Mouse (Mus musculus): ENCODE data around the gene Tbc1d19. TPM values are rescaled to one million over a fixed set of nuclear protein-coding genes. Genes with fewer than 3 reads are reported as not detected.
A peak's percentile ranks its signal among the peaks of the same experiment; 100 is the strongest.

The Tbc1d19 gene
- polyA plus RNA-seq, 1 experiment from 2014 or later: 70.1 TPM

DNA sequence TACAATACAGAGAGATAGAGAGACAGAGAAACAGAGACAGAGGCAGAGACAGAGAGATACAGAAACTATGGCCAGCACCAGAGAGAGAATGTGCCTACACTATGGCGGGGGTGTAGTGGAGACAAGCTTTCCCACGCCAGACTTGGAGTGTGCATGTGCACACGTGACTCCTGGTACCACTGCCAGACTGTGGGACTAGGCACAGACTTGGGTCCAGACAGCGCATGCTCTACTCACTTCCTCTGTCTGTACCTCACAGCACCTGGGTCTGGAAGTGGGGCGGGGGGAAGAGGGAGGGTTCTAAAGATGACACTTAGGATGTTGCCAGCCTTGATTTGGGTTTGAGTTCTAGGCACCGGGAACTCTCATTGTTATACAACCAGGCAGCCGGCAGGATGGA, 118.5 kb downstream of the Tbc1d19 start:
- DNase-seq (ENCODE audit: low spot score): no peak
- H3K36me3 ChIP-seq (replicated peaks; ENCODE audit: control insufficient read depth, insufficient read depth): no peaks in the 10 kb centered on the region
- H3K4me1 ChIP-seq (replicated peaks; ENCODE audit: control insufficient read depth, insufficient read depth, low read length): no peaks in the 10 kb centered on the region
- H3K9me3 ChIP-seq (ENCODE audit: control insufficient read depth, low read length): no peaks in the 10 kb centered on the region
- 91% methylated on average over 7 of the region's 7 CpGs for WGBS
- H3K4me2 ChIP-seq (replicated peaks): no peak overlapping the region
- ATAC-seq (ENCODE audit: low FRiP score): no peak
- no peak overlapping the region for H3K4me3 ChIP-seq (replicated peaks; ENCODE audit: low read length)
- no peak overlapping the region for H3K27ac ChIP-seq
- no peaks in the 10 kb centered on the region for H3K27me3 ChIP-seq (ENCODE audit: control insufficient read depth, insufficient read depth, low read length)
- H3K9ac ChIP-seq: no peak overlapping the region

DNA sequence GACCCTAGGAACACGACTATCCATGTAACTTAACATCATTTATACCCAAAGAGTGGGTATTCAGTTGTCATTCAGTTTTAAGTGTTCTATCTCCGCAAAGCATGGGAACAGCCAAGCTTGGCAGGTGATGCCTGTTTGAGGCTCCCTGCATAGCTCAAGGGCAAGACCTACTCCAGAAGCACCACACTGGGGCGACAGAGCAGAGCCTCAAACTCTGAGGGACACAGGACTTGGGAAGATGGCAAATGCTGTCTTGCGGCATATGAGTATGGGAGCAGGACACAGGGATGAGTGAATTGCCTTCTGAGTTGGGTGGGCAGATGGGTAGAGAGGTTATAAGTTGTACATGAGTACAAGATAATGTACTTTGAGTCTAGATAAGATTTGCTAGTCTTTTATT, 119.1 kb downstream of the Tbc1d19 start:
- H3K4me1 ChIP-seq (replicated peaks; ENCODE audit: control insufficient read depth, insufficient read depth, low read length): no peaks in the 10 kb centered on the region
- no peak overlapping the region for H3K4me3 ChIP-seq (replicated peaks; ENCODE audit: low read length)
- no peaks in the 10 kb centered on the region for H3K27me3 ChIP-seq (ENCODE audit: control insufficient read depth, insufficient read depth, low read length)
- no peak overlapping the region for H3K4me2 ChIP-seq (replicated peaks)
- H3K9me3 ChIP-seq (ENCODE audit: control insufficient read depth, low read length): no peaks in the 10 kb centered on the region
- no peak overlapping the region for H3K9ac ChIP-seq
- WGBS: 79% methylated on average over 4 of the region's 4 CpGs
- ATAC-seq (ENCODE audit: low FRiP score) (no peak), DNase-seq (ENCODE audit: low spot score) (no peak)
- H3K27ac ChIP-seq: no peak overlapping the region
- H3K36me3 ChIP-seq (replicated peaks; ENCODE audit: control insufficient read depth, insufficient read depth): no peaks in the 10 kb centered on the region

DNA sequence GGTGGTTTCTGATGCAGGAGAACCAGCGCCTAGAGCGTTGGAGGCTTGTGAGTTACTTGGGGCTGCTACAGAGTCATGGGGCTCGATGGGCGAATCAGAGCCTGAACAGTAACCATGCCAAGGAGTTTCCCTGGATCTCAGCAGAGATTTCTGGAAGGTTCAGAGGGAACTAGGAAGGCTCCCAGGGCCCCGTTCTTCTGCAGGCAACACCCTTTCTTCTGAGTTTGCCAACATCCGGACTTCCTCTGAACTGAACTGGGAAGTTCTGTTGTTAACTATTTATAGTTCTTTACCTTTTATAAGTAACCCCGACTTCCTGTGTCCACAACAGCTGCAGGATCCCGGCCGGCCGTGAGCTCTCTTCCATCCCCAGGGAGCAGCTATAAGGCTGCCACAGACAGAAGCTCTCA, 119.8 kb downstream of the Tbc1d19 start:
- ATAC-seq (ENCODE audit: low FRiP score) (no peak), DNase-seq (ENCODE audit: low spot score) (no peak)
- no peaks in the 10 kb centered on the region for H3K36me3 ChIP-seq (replicated peaks; ENCODE audit: control insufficient read depth, insufficient read depth)
- no peaks in the 10 kb centered on the region for H3K4me1 ChIP-seq (replicated peaks; ENCODE audit: control insufficient read depth, insufficient read depth, low read length)
- H3K9me3 ChIP-seq (ENCODE audit: control insufficient read depth, low read length): no peaks in the 10 kb centered on the region
- no peaks in the 10 kb centered on the region for H3K27me3 ChIP-seq (ENCODE audit: control insufficient read depth, insufficient read depth, low read length)
- H3K27ac ChIP-seq: no peak overlapping the region
- WGBS: 86% methylated on average over 10 of the region's 10 CpGs
- no peak overlapping the region for H3K9ac ChIP-seq
- H3K4me2 ChIP-seq (replicated peaks): no peak overlapping the region
- no peak overlapping the region for H3K4me3 ChIP-seq (replicated peaks; ENCODE audit: low read length)

DNA sequence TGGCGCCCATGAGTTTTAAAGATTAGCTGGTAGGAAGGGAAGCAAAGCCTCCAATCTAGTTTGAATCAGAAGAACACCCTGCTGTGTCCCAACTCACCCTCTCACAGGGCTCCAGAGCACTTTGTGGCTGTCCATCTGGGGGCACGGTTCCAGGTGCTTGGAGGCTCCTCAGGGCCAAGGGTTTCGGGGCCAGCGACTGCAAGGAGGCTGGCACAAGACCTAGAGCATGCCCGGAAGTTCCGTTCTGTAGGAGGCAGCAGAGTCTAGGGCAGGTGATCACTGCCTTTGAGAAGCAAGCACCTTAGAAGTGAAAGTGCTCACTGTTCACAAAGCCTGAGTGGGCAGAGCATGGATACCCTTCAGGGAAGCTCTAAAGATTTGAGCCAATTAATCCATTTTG, 120.4 kb downstream of the Tbc1d19 start:
- no peak overlapping the region for H3K27ac ChIP-seq
- ATAC-seq (ENCODE audit: low FRiP score): no peak
- H3K4me3 ChIP-seq (replicated peaks; ENCODE audit: low read length): no peak overlapping the region
- 90% methylated on average over 6 of the region's 6 CpGs for WGBS
- no peaks in the 10 kb centered on the region for H3K36me3 ChIP-seq (replicated peaks; ENCODE audit: control insufficient read depth, insufficient read depth)
- no peak overlapping the region for H3K4me2 ChIP-seq (replicated peaks)
- no peak for DNase-seq (ENCODE audit: low spot score)
- H3K4me1 ChIP-seq (replicated peaks; ENCODE audit: control insufficient read depth, insufficient read depth, low read length): no peaks in the 10 kb centered on the region
- H3K9ac ChIP-seq: no peak overlapping the region
- H3K9me3 ChIP-seq (ENCODE audit: control insufficient read depth, low read length): no peaks in the 10 kb centered on the region
- H3K27me3 ChIP-seq (ENCODE audit: control insufficient read depth, insufficient read depth, low read length): no peaks in the 10 kb centered on the region

DNA sequence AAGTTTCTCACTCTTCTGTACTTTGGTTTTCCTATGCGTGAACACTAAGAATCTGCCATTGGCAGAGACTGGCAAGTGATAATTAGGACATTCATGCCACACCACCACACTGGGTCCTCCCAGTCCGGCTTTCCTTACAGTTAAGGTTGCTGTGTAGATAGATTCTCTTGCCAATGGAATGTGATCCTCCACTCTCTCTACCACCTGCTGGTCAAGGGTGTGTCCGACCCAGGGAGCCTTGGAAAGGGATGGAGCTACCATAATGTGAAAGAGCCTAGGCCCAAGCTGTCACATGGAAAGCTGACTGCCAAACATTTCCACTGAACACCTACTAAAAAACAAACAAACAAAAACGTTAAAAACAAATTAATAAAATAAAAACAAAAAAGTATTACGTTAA, 121.6 kb downstream of the Tbc1d19 start:
- 79% methylated on average over 5 of the region's 5 CpGs for WGBS
- Histone ChIP-seq H3K27ac (no peak overlapping the region), H3K36me3 (replicated peaks; ENCODE audit: control insufficient read depth, insufficient read depth) (no peaks in the 10 kb centered on the region), H3K27me3 (ENCODE audit: control insufficient read depth, insufficient read depth, low read length) (no peaks in the 10 kb centered on the region), H3K4me1 (replicated peaks; ENCODE audit: control insufficient read depth, insufficient read depth, low read length) (no peaks in the 10 kb centered on the region), H3K9me3 (ENCODE audit: control insufficient read depth, low read length) (no peaks in the 10 kb centered on the region), H3K9ac (no peak overlapping the region), H3K4me3 (replicated peaks; ENCODE audit: low read length) (no peak overlapping the region), H3K4me2 (replicated peaks) (no peak overlapping the region)
- ATAC-seq (ENCODE audit: low FRiP score) (no peak), DNase-seq (ENCODE audit: low spot score) (no peak)

DNA sequence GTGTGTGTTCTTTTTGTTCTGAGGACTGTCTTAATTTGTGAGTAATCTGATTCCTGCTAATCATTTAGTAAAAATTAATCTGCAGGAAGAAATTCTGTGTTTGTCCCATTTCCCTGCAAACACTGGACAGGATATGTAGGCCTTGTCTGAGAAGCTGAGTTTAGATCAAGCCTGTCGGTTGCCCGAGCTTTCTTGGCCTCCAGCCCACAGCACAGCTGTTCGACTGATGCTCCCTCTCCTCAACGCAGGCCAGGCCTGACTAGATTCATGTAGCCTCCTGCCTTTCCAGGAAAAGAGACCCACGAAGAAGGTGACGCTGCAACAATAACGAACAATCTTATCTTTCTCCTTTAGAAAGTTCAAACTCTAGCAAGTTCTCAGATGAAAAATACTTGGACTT, 124.2 kb downstream of the Tbc1d19 start:
- DNase-seq (ENCODE audit: low spot score) (peak; percentile 67), ATAC-seq (ENCODE audit: low FRiP score) (no peak)
- no peak overlapping the region for H3K4me3 ChIP-seq (replicated peaks; ENCODE audit: low read length)
- H3K9ac ChIP-seq: no peak overlapping the region
- no peak overlapping the region for H3K4me2 ChIP-seq (replicated peaks)
- 69% methylated on average over 7 of the region's 7 CpGs for WGBS
- H3K27me3 ChIP-seq (ENCODE audit: control insufficient read depth, insufficient read depth, low read length): no peaks in the 10 kb centered on the region
- no peaks in the 10 kb centered on the region for H3K4me1 ChIP-seq (replicated peaks; ENCODE audit: control insufficient read depth, insufficient read depth, low read length)
- H3K36me3 ChIP-seq (replicated peaks; ENCODE audit: control insufficient read depth, insufficient read depth): no peaks in the 10 kb centered on the region
- H3K9me3 ChIP-seq (ENCODE audit: control insufficient read depth, low read length): no peaks in the 10 kb centered on the region
- no peak overlapping the region for H3K27ac ChIP-seq

DNA sequence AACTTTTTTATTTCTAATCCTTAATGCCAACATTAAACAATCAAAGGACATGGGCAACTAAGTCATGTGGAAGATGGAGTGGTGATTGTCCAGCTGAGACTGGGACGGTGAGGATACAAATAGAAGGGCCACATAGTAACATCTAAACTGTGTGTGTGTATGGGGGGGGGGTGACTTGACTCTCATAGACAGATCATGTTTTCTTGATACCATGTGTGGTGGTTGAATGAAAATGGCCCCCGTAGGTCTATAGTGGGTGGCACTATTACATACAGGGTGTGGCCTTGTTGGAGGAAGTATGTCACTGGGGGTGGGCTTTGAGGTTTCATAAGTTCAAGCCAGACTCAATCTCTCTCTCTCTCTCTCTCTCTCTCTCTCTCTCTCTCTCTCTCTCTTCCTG, 124.6 kb downstream of the Tbc1d19 start:
- H3K4me1 ChIP-seq (replicated peaks; ENCODE audit: control insufficient read depth, insufficient read depth, low read length): no peaks in the 10 kb centered on the region
- H3K27me3 ChIP-seq (ENCODE audit: control insufficient read depth, insufficient read depth, low read length): no peaks in the 10 kb centered on the region
- no peak overlapping the region for H3K27ac ChIP-seq
- DNase-seq (ENCODE audit: low spot score) (no peak), ATAC-seq (ENCODE audit: low FRiP score) (no peak)
- H3K36me3 ChIP-seq (replicated peaks; ENCODE audit: control insufficient read depth, insufficient read depth): no peaks in the 10 kb centered on the region
- no peak overlapping the region for H3K4me3 ChIP-seq (replicated peaks; ENCODE audit: low read length)
- H3K9me3 ChIP-seq (ENCODE audit: control insufficient read depth, low read length): no peaks in the 10 kb centered on the region
- H3K4me2 ChIP-seq (replicated peaks): no peak overlapping the region
- no peak overlapping the region for H3K9ac ChIP-seq
- 94% methylated on average over 2 of the region's 2 CpGs for WGBS

DNA sequence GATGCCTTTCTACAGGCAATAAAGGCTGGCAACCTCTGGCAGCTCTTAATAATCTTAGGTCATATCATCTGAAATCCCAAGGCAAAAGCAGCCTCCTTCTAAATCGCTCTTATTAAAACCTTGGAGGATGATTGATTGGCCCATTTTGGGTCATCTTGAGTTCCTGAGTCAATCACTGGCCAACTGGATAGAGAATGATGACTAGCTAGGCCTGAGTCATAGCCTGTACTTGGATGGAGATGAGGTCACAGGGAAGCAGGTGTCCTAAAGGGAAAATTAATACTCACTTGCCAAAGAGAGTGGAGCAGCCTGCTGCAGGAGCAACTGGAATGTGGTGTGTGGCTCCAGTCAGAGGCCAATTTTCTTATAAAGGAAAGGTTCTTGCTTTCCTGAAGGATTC, 125.4 kb downstream of the Tbc1d19 start:
- H3K4me3 ChIP-seq (replicated peaks; ENCODE audit: low read length): no peak overlapping the region
- no peak overlapping the region for H3K9ac ChIP-seq
- H3K9me3 ChIP-seq (ENCODE audit: control insufficient read depth, low read length): no peaks in the 10 kb centered on the region
- no peaks in the 10 kb centered on the region for H3K36me3 ChIP-seq (replicated peaks; ENCODE audit: control insufficient read depth, insufficient read depth)
- DNase-seq (ENCODE audit: low spot score) (no peak), ATAC-seq (ENCODE audit: low FRiP score) (no peak)
- 90% methylated on average over 1 of the region's 1 CpGs for WGBS
- no peaks in the 10 kb centered on the region for H3K4me1 ChIP-seq (replicated peaks; ENCODE audit: control insufficient read depth, insufficient read depth, low read length)
- no peak overlapping the region for H3K27ac ChIP-seq
- H3K27me3 ChIP-seq (ENCODE audit: control insufficient read depth, insufficient read depth, low read length): no peaks in the 10 kb centered on the region
- no peak overlapping the region for H3K4me2 ChIP-seq (replicated peaks)

DNA sequence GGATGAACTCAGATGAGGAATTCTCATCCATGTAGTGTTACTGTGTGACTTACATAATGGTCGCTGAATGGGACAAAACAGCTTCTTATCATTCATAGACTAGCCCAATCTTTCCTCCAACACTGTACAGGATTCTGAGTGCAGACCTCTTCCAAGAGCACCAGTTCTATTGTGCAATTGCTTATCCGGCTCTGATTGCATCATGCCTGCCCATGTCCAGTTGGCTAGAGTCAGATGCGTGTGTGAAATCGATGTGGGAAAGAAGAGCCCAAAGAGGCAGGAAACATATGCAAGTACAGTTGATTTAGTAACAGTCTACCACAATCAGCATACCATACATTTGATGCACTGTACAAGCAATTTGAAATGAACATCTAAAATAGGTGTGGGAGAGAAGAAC, 127.8 kb downstream of the Tbc1d19 start:
- Histone ChIP-seq H3K9ac (no peak overlapping the region), H3K4me3 (replicated peaks; ENCODE audit: low read length) (no peak overlapping the region), H3K9me3 (ENCODE audit: control insufficient read depth, low read length) (no peaks in the 10 kb centered on the region), H3K4me2 (replicated peaks) (no peak overlapping the region), H3K27me3 (ENCODE audit: control insufficient read depth, insufficient read depth, low read length) (no peaks in the 10 kb centered on the region), H3K27ac (no peak overlapping the region), H3K4me1 (replicated peaks; ENCODE audit: control insufficient read depth, insufficient read depth, low read length) (no peaks in the 10 kb centered on the region), H3K36me3 (replicated peaks; ENCODE audit: control insufficient read depth, insufficient read depth) (no peaks in the 10 kb centered on the region)
- ATAC-seq (ENCODE audit: low FRiP score) (no peak), DNase-seq (ENCODE audit: low spot score) (no peak)
- WGBS: 94% methylated on average over 4 of the region's 4 CpGs

DNA sequence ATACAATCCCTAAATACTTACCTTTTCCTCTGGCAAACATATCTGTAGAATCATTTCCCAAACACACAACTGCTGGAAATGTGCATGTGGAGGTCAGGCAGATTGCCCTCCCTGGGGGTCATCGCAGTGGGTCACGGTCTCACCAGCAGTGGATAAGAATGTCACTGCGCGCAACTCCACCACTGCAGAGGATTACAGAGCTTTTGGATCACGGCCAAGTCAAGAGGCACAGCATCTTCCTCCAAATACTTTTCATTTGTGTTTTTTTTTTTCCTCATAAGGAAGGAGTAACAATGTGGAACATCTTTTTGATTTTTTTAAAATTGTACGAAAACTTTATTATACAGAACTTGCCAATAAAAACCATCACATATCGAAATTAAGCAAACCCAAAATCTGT, 129.6 kb downstream of the Tbc1d19 start:
- H3K4me3 ChIP-seq (replicated peaks; ENCODE audit: low read length): no peak overlapping the region

More for the DNA sequence above, 129.6 kb downstream of the Tbc1d19 start:
- Histone ChIP-seq H3K27me3 (ENCODE audit: control insufficient read depth, insufficient read depth, low read length) (no peaks in the 10 kb centered on the region), H3K9me3 (ENCODE audit: control insufficient read depth, low read length) (no peaks in the 10 kb centered on the region), H3K4me1 (replicated peaks; ENCODE audit: control insufficient read depth, insufficient read depth, low read length) (no peaks in the 10 kb centered on the region), H3K27ac (no peak overlapping the region), H3K9ac (no peak overlapping the region), H3K4me2 (replicated peaks) (no peak overlapping the region), H3K36me3 (replicated peaks; ENCODE audit: control insufficient read depth, insufficient read depth) (no peaks in the 10 kb centered on the region)
- DNase-seq (ENCODE audit: low spot score) (no peak), ATAC-seq (ENCODE audit: low FRiP score) (no peak)
- 84% methylated on average over 7 of the region's 7 CpGs for WGBS
